Mouse (Mus musculus) MEL (cell line): ENCODE measurements around the gene Fndc3b.

Experiments used
- CTCF ChIP-seq, 3 experiments: IDR thresholded peaks in 2 of 3; conservative IDR thresholded peaks in 1 of 3; 2 replicates each; pipeline ENCODE4 v1.5.1; 2011 to 2012; ENCODE audit warnings: low read length in 3 of 3, low read depth in 2 of 3, mild to moderate bottlenecking in 2 of 3, improper control_type of control experiment in 1 of 3, inconsistent platforms in 1 of 3, mixed read lengths in 1 of 3, moderate library complexity in 1 of 3; ENCODE audit not compliant: control insufficient read depth in 1 of 3, insufficient read depth in 1 of 3, poor library complexity in 1 of 3, severe bottlenecking in 1 of 3
- ELF1 ChIP-seq: IDR thresholded peaks from 2 replicates; pipeline ENCODE4 v1.6.1; 2014; ENCODE audit warnings: low read depth, mild to moderate bottlenecking, inconsistent platforms, low read length, improper control_type of control experiment, moderate library complexity
- EP300 ChIP-seq, 2 experiments: IDR thresholded peaks; 2 replicates each; pipeline ENCODE4 v1.6.1; 2011; ENCODE audit warnings: improper control_type of control experiment in 2 of 2, low read length in 2 of 2, low read depth in 1 of 2, mild to moderate bottlenecking in 1 of 2
- HCFC1 ChIP-seq: IDR thresholded peaks from 2 replicates; pipeline ENCODE4 v1.6.1; 2012; ENCODE audit warnings: low read depth, mild to moderate bottlenecking, inconsistent platforms, low read length, improper control_type of control experiment, moderate library complexity
- JUND ChIP-seq: IDR thresholded peaks from 2 replicates; pipeline ENCODE4 v1.6.1; 2011; ENCODE audit warnings: low read depth, mild to moderate bottlenecking, improper control_type of control experiment, low read length
- MAFK ChIP-seq: IDR thresholded peaks from 2 replicates; pipeline ENCODE4 v1.6.1; 2011; ENCODE audit warnings: low read depth, mild to moderate bottlenecking, low read length, improper control_type of control experiment, borderline replicate concordance
- MAX ChIP-seq: IDR thresholded peaks from 2 replicates; pipeline ENCODE4 v1.6.1; 2011; ENCODE audit warnings: low read length, improper control_type of control experiment
- MXI1 ChIP-seq: IDR thresholded peaks from 2 replicates; pipeline ENCODE4 v1.6.1; 2011; ENCODE audit warnings: mild to moderate bottlenecking, low read depth, low read length, improper control_type of control experiment
- NELFE ChIP-seq: IDR thresholded peaks from 2 replicates; pipeline ENCODE4 v1.6.1; 2011; ENCODE audit warnings: low read depth, low read length, improper control_type of control experiment
- RAD21 ChIP-seq: IDR thresholded peaks from 2 replicates; pipeline ENCODE4 v1.6.1; 2011; ENCODE audit warnings: mild to moderate bottlenecking, low read depth, low read length, improper control_type of control experiment
- SMC3 ChIP-seq: IDR thresholded peaks from 2 replicates; pipeline ENCODE4 v1.6.1; 2011; ENCODE audit warnings: low read depth, low read length, improper control_type of control experiment
- TAL1 ChIP-seq: IDR thresholded peaks from 2 replicates; pipeline ENCODE4 v1.6.1; 2012; ENCODE audit warnings: mild to moderate bottlenecking, inconsistent platforms, low read length, moderate library complexity, mixed read lengths
- ZMIZ1 ChIP-seq: IDR thresholded peaks from 2 replicates; pipeline ENCODE4 v1.6.1; 2012; ENCODE audit warnings: low read depth, mild to moderate bottlenecking, inconsistent platforms, low read length, improper control_type of control experiment, moderate library complexity
- ZNF384 ChIP-seq: IDR thresholded peaks from 2 replicates; pipeline ENCODE4 v1.6.1; 2012; ENCODE audit warnings: low read depth, mild to moderate bottlenecking, inconsistent platforms, low read length, improper control_type of control experiment

DNA sequence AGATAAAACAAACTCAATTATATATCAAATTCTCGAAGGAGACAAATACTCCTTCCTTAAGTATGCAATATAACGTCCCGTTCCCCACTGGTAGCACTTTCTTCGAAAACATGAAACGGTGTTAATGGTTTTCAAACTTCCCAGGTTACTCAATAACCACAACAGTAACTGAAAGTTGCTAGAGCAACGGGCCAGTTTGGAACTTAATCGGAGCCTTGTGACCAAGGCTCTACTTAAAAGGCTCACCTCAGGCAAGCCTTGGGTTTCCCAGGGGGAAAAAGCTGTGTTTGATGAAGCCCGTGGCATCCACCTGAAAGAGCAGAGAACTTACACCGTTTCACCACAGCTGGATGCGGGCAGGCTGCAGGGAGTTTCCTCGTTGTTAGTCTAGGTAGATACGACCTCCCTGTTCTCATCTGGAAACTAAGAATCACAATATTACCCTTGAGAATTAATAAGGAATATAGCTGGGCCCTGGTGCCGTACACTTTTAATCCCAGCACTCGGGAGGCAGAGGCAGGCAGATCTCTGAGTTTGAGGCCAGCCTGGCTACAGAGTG lies 25.4 kb downstream of the Fndc3b start:
- TF ChIP-seq SMC3 (no peak), TAL1 (no peak), MXI1 (no peak), EP300 (IDR thresholded peaks at IDR 0.05; ENCODE audit: low read depth in 1 of 2, low read length in 2 of 2) (no peak), RAD21 (no peak), CTCF (IDR thresholded peaks at IDR 0.05 in 2 of 3, conservative IDR thresholded peaks at IDR 0.05 in 1 of 3; ENCODE audit: control insufficient read depth in 1 of 3, insufficient read depth in 1 of 3, low read depth in 2 of 3, low read length in 3 of 3, poor library complexity in 1 of 3, severe bottlenecking in 1 of 3) (no peak), ELF1 (no peak), NELFE (no peak), MAFK (no peak), MAX (no peak), ZMIZ1 (no peak), JUND (no peak), ZNF384 (no peak), HCFC1 (no peak)
